Mouse (Mus musculus): Measurements from ENCODE around the gene Hadha.

DNA sequence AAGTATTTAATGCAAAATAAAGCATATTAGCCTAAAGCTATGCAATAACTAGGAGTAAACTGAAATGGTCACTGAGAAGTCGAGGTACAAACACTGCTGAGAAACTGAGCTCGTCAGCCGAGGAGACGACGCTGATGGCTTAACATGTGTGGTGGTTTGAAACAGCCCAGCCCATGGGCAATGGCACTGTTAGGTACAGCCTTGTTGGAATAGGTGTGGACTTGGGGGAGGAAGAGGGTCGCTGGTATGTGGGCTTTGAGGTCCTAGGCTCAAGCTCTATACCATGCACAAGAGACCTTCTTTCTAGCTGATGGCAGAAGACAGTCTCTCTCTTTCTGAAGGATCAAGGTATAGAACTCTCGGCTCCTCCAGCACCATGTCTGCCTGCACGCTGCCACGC is 17.7 kb downstream of the Hadha start:
- TF ChIP-seq CTCF (IDR thresholded peaks at IDR 0.05; ENCODE audit: low read depth), result no peak
- no peak for TF ChIP-seq EP300 (IDR thresholded peaks at IDR 0.05; ENCODE audit: low read depth)
